Mouse (Mus musculus): ENCODE results near the gene Lgr5. TPM values are rescaled to one million over a fixed set of nuclear protein-coding genes. Genes with fewer than 3 reads are reported as not detected.

Lgr5 gene
- total RNA-seq, 1 experiment from 2014 or later = 35.7 TPM

DNA sequence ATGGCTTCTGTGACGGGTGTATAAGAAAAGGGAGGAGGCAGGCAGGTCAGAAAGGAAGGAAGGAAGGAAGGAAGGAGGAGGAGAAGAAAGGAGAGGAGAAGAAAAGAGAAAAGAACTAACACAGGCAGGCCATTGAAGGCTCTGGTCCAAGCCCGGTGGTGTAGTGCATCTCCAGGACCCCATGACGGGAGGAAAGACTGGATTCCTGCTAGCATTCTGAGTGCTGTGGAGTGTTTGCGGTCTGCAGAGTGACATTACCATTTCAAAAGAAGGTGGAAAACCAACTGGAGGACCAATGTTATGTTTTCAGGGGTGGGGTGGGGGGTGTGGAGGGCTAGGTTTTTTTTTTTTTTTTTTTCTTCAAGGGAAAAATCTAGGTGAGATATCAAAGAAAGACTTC is 165.6 kb downstream of the Lgr5 start:
- DNase-seq = no peak

DNA sequence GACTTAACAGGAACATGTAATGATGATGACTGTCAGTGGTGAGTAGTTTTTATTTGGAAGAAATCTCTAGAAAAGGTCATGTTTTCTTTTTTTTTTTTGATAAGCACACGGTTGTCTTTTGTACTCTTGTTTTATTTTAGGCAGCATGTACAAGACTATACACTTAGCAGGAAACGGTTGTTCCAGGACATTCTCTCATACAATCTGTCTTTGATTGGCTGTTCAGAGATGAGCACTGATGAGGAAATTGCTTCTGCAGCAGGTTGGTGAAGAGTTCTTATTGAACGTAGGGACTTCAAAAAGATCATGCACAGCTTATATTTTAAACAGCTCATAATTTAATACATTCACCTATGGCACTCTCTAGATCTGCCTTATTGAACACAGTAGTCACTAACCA is 173.5 kb downstream of the Lgr5 start:
- DNase-seq = no peak

DNA sequence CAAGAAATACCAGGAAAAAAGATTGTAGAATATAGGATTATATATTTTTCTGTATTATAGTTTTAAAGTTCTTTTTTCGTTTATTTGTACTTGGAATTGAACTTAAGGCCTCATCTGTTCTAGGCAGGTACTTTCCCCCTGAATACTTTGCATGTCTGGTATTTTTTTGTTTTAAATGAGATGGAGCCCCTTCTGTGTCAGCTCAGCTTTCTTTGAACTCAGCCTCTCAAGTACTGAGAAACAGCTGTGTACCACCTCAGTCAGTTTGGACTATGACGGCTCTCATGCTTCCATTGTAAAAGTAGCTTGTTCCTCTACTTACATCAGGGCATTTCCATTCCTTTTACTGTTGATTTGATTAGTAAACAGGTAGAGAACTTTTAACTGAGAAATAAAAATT is 174.1 kb downstream of the Lgr5 start:
- DNase-seq = no peak

DNA sequence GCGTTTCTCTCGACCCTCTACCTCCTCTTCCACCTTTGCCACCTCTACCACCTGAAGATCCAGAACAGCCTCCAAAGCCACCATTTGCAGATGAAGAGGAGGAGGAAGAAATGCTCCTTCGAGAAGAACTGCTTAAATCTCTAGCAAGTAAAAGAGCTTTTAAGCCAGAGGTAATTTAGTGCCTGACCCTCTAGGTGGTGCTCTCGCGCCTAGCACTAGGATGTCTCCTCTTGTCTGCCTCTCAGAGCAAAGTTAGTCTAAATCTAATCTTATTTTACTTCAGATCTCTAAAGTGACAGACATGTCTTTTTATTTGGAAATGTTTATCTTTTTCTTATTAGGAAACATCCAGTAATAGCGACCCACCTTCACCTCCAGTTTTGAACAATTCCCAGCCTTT is 181.2 kb downstream of the Lgr5 start:
- peak; percentile 55 for DNase-seq

Other genes starting within 250 kb of the Lgr5 start
- 36.4 and 36.5 TPM in 2 replicates for gene Tmem19, start 225.3 kb downstream of the Lgr5 start, total RNA-seq (2021)
- gene Thap2, start 203.3 kb downstream of the Lgr5 start, total RNA-seq (2021) = 16.5 and 17.9 TPM in 2 replicates
- 55.5 and 71.8 TPM in 2 replicates for gene Zfc3h1, start 202.8 kb downstream of the Lgr5 start, total RNA-seq (2021)
- not detected in 2 replicates for gene A930009A15Rik, start 17.8 kb downstream of the Lgr5 start, total RNA-seq (2021)
- gene Tspan8, start 229.1 kb upstream of the Lgr5 start, total RNA-seq (2021) = 0.76 TPM in 1 of 2 replicates, not detected in the other

All from adrenal gland, postnatal 25 days (tissue).